Mouse (Mus musculus): ENCODE data around the gene Nifk.

Nifk gene

DNA sequence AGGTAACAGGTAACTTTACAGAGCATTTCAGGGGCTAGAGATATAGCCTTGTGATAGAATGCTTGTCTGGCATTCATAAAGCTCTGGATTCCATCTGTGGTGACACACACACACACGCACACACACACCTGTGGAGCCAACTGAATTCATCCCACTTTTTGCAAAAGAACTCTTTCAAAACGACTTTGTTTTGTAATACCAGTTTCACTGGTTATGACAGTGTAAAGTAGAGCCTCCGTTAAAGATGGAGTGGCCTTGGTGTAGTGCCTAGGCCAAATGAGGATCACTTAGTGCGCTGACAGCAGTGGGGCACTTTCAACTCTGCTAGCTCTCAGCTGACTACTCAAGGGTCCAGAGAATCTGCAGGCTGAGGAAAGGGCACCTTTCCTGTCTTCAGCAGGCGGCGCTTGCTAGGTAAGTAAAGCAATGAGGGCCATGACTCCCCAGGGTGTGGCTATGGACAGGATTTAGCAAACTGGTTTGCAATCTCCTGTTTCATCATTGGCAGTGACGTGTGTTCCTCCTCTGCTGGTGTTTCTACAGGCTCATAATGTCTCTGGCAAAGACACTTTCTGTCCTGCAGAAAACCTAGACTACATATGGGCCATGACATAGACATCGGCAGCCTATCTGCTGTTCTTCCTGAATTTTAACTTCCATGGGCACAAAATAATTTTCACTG is 58.6 kb downstream of the Nifk start:
- no peak for DNase-seq (ENCODE audit: low read depth, low spot score)
